Mouse (Mus musculus): ENCODE data around the gene Wbp1.

Wbp1 gene

DNA sequence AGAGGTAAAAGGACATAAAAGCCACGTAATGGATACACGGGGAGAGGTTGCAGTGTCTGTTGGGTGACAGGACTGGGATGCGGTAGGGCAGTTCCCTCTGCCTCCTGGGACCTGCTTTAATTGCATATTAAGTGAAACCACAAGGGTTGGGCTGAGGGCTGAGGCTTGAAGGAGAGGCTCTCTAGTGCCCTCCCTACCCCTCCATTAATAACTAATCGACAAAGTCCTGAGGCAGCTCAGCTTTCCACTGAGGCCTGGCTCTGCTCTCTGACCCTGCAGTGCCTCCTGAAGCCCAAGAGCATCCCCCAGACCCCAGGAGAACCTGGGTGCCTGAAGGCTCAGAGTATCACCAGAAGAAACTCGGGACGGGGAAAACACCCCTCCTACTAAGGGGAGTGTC lies 36.9 kb downstream of the Wbp1 start:
- DNase-seq (ENCODE audit: low read depth, low spot score): no peak

DNA sequence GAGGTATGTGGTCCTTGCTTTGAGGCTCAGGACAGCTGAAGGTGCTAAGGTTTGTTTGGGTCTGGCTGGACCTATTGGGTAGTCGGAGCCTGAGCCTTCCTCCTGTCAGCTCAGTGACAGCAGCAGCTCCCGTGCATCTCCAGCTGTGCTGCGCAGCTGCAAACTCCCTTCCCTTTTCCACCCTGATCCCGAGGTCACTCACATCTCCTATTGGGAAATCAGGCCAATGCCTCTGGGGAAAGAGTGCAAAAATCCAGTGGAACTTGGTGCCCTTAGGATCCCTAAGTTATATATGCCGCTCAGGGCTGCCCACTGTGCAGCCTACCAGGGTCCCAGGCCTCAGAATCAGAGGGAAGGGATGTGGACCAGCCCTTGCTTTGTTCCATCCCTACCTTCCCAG lies 37.9 kb downstream of the Wbp1 start:
- DNase-seq (ENCODE audit: low read depth, low spot score): no peak

DNA sequence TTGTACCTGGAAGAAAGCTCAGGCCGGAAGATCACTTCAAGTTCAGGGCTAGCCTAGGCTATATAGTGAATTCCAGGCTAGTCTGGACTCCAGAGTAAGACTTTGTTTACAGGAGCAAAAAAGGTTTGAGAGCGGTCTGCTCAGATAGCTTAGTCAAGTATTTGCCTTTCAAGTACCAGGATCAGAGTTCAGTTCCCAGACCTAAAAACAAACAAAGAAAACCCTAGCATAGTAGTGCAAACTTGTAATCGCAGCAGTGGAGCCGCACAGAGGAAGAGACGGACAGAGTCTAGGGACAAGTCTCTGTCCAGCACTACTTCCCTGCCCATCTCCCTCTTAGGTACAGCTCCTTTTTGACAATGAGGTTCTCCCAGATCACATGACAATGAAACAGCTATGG lies 41.1 kb downstream of the Wbp1 start:
- no peak for DNase-seq (ENCODE audit: low read depth, low spot score)

DNA sequence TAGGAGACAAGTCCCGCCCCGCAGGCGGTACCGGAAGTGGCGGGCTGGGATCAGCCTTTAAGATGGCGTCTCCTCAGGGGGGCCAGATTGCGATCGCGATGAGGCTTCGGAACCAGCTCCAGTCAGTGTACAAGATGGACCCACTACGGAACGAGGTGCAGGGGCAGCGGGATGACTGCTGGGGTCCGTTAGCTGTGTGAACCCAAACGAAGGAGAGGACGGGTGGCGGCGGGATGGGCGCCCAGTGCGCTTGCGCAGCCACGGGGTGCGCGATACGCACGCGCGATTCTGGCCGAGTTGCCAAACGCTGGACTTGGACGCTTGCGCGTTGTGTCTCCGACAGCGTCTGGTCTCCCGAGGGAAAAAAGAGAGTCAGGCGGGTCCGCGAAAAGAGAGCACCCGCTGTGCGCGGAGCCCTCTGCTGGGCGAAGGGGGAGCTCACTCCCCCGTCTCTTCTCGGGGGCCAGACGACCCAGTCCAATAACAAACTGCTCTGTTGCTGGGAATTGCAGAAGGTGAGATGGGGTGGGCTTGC lies 43.0 kb downstream of the Wbp1 start:
- peak; percentile 97 for DNase-seq (ENCODE audit: low read depth, low spot score)

DNA sequence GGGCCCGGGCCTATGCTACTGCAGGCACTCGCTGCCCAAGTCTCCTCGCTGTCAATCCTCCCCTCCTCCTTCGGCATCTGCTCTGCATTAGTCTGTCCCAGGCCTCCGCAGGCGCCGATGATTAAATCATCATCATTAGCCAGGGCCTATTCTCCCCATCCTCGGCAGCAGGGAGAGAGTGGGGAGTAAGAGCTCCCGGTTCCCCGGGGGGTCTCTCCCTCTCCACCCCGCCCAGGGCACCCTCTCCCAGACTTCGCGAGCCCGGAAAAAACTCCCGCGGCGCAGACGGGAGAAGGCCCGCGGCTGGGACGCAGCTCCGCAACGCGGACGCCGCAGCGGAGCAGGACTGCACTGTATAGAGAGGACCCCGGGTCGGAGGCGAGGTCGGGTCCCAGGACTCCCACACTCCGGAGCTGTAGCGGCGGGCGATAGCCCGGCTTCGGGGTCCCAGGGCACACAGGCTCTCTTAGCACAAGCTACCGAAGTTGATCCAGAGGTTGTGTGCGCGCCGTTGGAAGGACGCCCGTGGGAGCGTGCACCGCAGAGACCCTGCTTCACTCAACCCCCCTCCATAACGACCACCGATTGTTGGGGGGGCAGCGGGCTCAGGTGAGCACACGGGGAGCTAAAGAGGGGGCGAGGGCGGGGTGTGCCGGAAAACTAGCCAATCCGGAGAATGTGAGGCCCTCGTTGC lies 43.6 kb downstream of the Wbp1 start, which contains the start of gene Pcgf1:
TSS of gene Pcgf1 (plus strand) at position 240 of the 694 bp plus-strand sequence.
- peak; percentile 63 for DNase-seq (ENCODE audit: low read depth, low spot score)

DNA sequence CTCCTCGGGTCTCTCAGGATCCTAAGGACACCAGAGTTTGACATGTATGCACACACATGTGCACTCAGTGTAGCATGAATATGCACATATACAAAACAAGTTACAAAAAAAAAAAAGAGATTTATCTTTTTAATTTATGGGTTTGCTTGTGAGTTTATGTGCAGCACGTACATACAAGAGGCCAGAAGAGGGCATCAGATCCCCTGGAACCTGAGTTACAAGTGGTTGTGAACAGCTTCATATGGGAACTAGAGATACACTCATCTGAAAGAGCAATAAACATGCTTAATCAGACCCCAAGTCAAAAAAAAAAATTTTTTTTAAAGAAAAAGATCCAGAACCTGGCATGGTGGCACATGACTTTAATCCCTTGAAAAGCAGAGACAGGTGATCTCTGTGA lies 46.4 kb downstream of the Wbp1 start:
- peak; percentile 28 for DNase-seq (ENCODE audit: low read depth, low spot score)

DNA sequence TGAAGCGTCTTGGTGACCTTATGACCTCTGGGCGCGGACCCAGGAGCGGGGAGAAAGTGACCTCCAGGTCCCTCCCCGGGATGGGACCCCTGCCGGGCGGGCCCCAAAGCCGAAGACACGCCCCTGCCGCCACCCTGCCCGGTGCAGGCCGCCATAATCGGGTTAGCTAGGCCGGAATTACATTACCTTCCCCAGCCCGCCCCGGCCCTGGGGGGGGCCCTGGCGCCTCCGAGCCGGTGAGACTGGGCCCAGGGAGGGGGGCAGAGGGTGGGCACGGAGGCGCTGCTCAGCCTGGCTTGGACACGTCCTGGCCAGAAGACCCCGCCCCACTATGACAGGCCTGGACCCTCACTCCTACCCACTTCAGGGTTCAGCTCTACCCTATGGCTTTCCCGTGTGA lies 50.1 kb downstream of the Wbp1 start:
- DNase-seq (ENCODE audit: low read depth, low spot score): no peak

DNA sequence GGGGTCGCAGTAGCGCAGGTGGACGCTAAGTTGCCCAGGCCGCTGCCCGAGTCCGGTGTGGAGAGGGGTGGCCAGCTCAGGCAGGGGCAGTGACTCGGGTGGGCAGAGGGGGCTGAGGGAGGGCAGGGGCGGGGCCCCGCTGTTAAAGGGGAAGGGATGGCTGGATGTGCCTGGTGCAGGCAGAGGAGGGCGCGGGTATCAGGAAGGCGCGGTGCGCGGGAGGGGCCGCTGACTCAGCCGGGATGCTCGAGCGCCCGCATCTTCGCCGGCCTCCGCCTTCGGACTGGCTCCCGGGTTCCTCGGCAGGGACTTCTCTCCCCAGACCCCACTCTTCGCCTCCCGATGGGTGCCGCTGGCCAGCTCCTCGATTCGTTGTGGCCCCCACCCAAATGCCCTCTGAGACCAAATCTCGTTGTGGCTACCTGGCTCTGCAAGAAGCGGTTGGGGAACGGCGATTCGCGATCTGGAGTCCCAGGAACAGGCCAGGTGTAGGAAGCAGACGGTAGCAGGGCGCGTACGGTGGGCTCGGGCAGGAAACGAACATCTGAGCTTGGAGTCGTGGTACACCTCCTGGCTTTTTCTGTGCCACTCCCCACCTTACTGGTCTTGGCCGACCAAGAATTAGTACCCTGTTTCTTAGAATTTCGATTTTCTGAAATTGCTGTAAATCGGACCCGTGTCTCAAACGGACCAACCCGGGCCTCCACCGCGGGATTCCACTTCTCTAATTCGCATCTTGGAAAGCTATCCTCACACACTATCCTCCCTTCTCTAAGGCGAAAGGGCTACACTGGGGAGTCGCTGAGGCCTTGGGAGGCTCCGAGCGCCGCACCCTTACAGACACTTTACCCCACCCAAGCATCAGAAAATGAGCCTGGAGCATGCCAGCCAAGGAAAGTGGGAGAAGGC lies 50.8 kb downstream of the Wbp1 start:
- DNase-seq (ENCODE audit: low read depth, low spot score): peak; percentile 48

DNA sequence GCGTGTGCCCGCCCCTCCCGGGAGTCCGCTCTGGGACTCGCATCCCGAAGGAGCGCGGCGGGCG lies 51.3 kb downstream of the Wbp1 start, which contains the start of gene Tlx2:
TSS of gene Tlx2 (minus strand) at position 47 of the 64 bp plus-strand sequence.
- no peak for DNase-seq (ENCODE audit: low read depth, low spot score)

DNA sequence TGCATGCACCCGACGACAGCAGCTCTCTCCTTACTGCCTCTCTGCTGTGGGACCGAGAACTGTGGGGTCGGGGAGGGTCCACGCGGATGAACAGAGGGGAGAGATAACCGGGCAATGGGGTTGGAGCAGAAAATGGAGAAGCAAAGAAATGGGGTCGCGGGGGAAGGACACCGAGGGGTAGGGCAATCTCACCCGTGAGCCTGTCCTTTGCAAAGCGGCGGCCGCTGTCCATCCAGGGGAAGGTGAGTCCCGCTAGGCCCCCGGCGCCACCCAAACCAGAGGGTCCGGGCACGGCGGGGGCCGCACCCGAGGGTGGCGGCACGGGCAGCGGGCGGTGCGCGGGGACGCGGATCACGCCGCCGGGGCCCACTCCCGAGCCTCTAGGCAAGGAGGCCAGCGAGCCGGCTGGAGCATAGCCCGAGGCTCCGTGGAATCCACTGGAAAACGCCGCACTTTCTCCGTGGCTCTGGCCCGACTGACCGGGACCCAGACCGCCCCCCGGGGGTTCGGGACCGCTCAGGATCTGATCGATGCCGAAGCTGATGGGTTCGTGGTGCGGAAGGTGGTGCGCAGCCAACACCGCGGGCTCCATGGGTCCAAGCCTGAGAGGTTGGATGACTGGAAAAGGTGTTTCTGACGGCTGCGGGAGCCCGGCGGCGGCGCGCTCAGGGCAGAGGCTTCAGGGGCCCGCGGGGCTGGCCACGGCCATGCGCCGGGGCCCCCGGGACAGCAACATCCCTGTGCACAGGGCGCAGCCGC lies 51.7 kb downstream of the Wbp1 start:
- peak; percentile 37 for DNase-seq (ENCODE audit: low read depth, low spot score)
